Mouse (Mus musculus): ENCODE measurements at regions not wholly inside any gene's neighbourhood (a gene's known extent, or its start where the extent isn't known, plus 50 kb on each side); places are given as distances from the start of the nearest gene placed in this dataset.

- 70% methylated on average over 3 of the region's 3 CpGs for WGBS
- Histone ChIP-seq H3K36me3 (ENCODE audit: insufficient read depth, low read length) (no peaks in the 10 kb centered on the region), H3K4me1 (ENCODE audit: insufficient read depth, low read depth, low read length) (no peaks in the 10 kb centered on the region), H3K27ac (ENCODE audit: low read length) (no peak overlapping the region), H3K27me3 (replicated peaks; ENCODE audit: insufficient read depth, low read length) (no peaks in the 10 kb centered on the region), H3K9me3 (ENCODE audit: low read length) (no peaks in the 10 kb centered on the region), H3K4me2 (replicated peaks; ENCODE audit: low read depth, low read length) (no peak overlapping the region), H3K9ac (replicated peaks; ENCODE audit: low read depth) (no peak overlapping the region), H3K4me3 (ENCODE audit: low read depth, low read length) (no peak overlapping the region)
- DNase-seq (ENCODE audit: low spot score) = no peak
- TF ChIP-seq CTCF (IDR thresholded peaks at IDR 0.05) (no peak), EP300 (IDR thresholded peaks at IDR 0.05) (no peak)
- no peak for ATAC-seq
These were observed 78.2 kb downstream of the Rasd2 start for GRCm38 (mm10) chr8:75291921-75292320.

- Histone ChIP-seq H3K4me3 (ENCODE audit: low read depth, low read length) (no peak overlapping the region), H3K4me1 (ENCODE audit: insufficient read depth, low read depth, low read length) (no peaks in the 10 kb centered on the region), H3K27me3 (replicated peaks; ENCODE audit: insufficient read depth, low read length) (no peaks in the 10 kb centered on the region), H3K36me3 (ENCODE audit: insufficient read depth, low read length) (no peaks in the 10 kb centered on the region), H3K9me3 (ENCODE audit: low read length) (no peaks in the 10 kb centered on the region), H3K4me2 (replicated peaks; ENCODE audit: low read depth, low read length) (no peak overlapping the region), H3K27ac (ENCODE audit: low read length) (no peak overlapping the region), H3K9ac (replicated peaks; ENCODE audit: low read depth) (no peak overlapping the region)
- 76% methylated on average over 8 of the region's 8 CpGs for WGBS
- no peak for TF ChIP-seq EP300 (IDR thresholded peaks at IDR 0.05)
- no peak for TF ChIP-seq CTCF (IDR thresholded peaks at IDR 0.05)
- DNase-seq (ENCODE audit: low spot score) = no peak
- no peak for ATAC-seq
These were observed 76.2 kb downstream of the Rasd2 start for GRCm38 (mm10) chr8:75289933-75290332.

Data from lung, postnatal 0 days (tissue).